Mouse (Mus musculus) myocyte (in vitro differentiated cells): ENCODE data around the gene Hs6st2.

Source experiments
- MYOG ChIP-seq, 3 experiments: IDR thresholded peaks; one replicate each; pipeline ENCODE4 v1.6.1; 2011; ENCODE audit warnings: control low read depth in 2 of 3, low read depth in 2 of 3, mild to moderate bottlenecking in 2 of 3; ENCODE audit not compliant: insufficient read length in 2 of 3, control insufficient read depth in 1 of 3, insufficient read depth in 1 of 3
- POLR2A ChIP-seq: IDR thresholded peaks from one replicate; pipeline ENCODE4 v1.6.1; 2011; ENCODE audit warnings: low read depth, mild to moderate bottlenecking, control low read depth, moderate library complexity; ENCODE audit not compliant: insufficient read length
- TCF3 ChIP-seq: IDR thresholded peaks from one replicate; pipeline ENCODE4 v1.6.1; 2011; ENCODE audit warnings: low read depth, control low read depth; ENCODE audit not compliant: insufficient read length

DNA sequence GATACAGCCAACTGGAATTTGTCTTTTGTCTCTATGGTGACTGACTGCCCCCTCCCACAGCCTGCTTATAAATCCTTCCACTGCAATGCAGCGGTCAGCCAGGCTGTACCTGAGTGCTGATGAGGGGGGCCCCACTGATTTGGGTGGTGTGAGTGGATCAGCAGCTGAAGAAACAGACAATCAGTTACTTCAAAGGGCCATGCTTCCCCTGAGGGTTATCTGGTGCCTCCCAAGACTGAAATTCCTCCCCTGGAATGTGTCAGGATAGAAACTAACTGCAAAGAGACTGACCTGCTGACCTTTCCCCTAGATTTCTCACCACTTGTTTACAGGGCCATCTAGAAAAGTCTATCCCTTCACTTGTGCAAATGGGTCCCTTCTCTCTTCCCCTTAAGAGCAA lies 166.8 kb downstream of the Hs6st2 start:
- TF ChIP-seq MYOG (IDR thresholded peaks at IDR 0.05; ENCODE audit: control insufficient read depth in 1 of 3, insufficient read depth in 1 of 3, insufficient read length in 2 of 3, low read depth in 2 of 3) (no peak), TCF3 (no peak), POLR2A (no peak)
